Mouse (Mus musculus): ENCODE data around the gene Tomm40. TPM values are rescaled to one million over a fixed set of nuclear protein-coding genes. Genes with fewer than 3 reads are reported as not detected.

Tomm40 gene
- total RNA-seq (2014; rRNA removed; ENCODE audit: low replicate concordance) (170 and 172 TPM in 2 replicates), polyA plus RNA-seq (2015; fragmentation: Nextera tagmentation; extraction: Ambion mirVana) (164 and 166 TPM in 2 replicates)

DNA sequence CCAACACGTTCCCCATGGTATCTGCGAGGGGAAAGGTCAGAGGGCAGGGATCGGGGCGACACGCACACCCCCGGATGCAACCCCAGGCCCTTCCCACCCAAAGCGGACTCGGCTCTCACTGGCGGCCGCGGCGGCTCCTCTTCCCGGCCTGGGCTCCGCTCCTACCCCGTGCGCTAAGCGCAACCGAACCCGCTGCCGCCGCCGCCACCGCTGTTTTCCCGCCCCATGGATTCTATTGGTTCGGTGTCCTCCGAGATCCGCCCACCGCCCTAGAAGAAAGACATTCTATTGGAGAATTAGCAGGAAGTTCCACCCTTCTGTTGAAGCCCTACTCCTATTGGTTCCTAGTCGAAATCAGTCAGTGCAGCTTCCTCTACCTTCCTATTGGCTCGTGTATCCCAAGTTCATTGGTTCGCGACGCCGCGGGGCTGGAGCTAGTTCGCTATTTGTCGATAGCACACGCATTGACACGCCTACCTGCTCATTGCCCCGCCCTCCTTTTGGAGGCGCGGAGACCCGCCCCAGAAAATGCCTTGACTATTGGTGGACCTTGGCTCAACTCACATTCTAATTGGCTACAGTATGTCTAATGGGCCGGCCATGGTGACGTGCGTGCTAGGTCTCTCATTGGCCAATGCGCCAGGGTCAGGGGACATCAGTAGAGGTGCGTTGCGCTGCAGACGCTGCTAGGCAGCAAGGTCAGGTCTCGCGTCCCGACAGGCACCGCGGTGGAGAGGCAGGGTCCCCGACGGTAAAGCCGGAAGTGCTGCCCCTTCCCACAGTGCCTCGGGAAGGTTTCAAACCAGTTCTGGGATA, at the start of gene Tomm40:
Gene Tomm40, minus strand, starts transcription at position 200 of the 816 bp plus-strand sequence.
- H3K4me1 ChIP-seq (ENCODE audit: control insufficient read depth, insufficient read depth), result peaks cover 8% of the 10 kb centered on the region; the same call in 1 of the 2 replicates
- under 1% methylated on average over 59 of the region's 59 CpGs for WGBS
- H3K36me3 ChIP-seq (replicated peaks; ENCODE audit: control insufficient read depth, insufficient read depth, low read length), result peaks cover 40% of the 10 kb centered on the region

DNA sequence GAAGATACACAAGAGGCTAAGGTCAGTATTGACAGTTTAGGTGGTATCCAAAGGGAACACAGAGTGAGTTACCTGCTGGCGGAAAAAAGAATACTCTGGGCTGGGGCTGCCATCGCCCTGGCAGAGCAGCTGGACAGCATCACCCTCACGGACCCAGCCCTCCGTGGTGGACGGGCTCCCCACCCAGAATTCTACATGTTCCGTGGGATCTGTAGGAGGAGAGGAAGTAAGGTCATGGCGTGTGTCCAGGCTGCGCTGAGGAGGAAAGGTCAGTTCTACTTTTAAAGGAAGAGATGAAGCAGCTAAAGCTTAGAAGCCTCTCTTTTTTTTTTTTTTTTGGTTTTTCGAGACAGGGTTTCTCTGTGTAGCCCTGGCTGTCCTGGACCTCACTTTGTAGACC, 49.3 kb upstream of the Tomm40 start:
- Histone ChIP-seq H3K4me1 (ENCODE audit: control insufficient read depth, insufficient read depth) (peaks cover 37% of the 10 kb centered on the region), H3K36me3 (replicated peaks; ENCODE audit: control insufficient read depth, insufficient read depth, low read length) (peaks cover 60% of the 10 kb centered on the region), H3K9ac (replicated peaks; ENCODE audit: low read depth, low read length) (no peak overlapping the region), H3K9me3 (replicated peaks; ENCODE audit: control insufficient read depth, low read length) (no peaks in the 10 kb centered on the region), H3K27ac (ENCODE audit: low read depth) (no peak overlapping the region), H3K4me3 (ENCODE audit: low read depth, low read length) (no peak overlapping the region), H3K4me2 (ENCODE audit: low read depth, low read length) (no peak overlapping the region), H3K27me3 (ENCODE audit: control insufficient read depth, insufficient read depth, low read length) (no peaks in the 10 kb centered on the region)
- 80% methylated on average over 9 of the region's 9 CpGs for WGBS
- TF ChIP-seq CTCF (IDR thresholded peaks at IDR 0.05; ENCODE audit: low read depth) (no peak), EP300 (IDR thresholded peaks at IDR 0.05; ENCODE audit: low read depth) (no peak)
- ATAC-seq (ENCODE audit: insufficient read depth, low read depth) (no peak), DNase-seq (ENCODE audit: low spot score) (no peak)

More for the DNA sequence above, at the start of gene Tomm40:
- Histone ChIP-seq H3K27me3 (ENCODE audit: control insufficient read depth, insufficient read depth, low read length) (no peaks in the 10 kb centered on the region), H3K9me3 (replicated peaks; ENCODE audit: control insufficient read depth, low read length) (0 out of 2 replicates have a peak, but pooled peaks cover under 1% of the 10 kb centered on the region), H3K4me3 (ENCODE audit: low read depth, low read length) (peak within 1 kb of the TSS; percentile 74), H3K4me2 (ENCODE audit: low read depth, low read length) (peak within 1 kb of the TSS; percentile 88), H3K9ac (replicated peaks; ENCODE audit: low read depth, low read length) (peak within 1 kb of the TSS; percentile 87), H3K27ac (ENCODE audit: low read depth) (peak within 1 kb of the TSS; percentile 86)
- DNase-seq (ENCODE audit: low spot score) (peak; percentile 100), ATAC-seq (ENCODE audit: insufficient read depth, low read depth) (peak; percentile 96)
- no peak for TF ChIP-seq CTCF (IDR thresholded peaks at IDR 0.05; ENCODE audit: low read depth)
- no peak for TF ChIP-seq EP300 (IDR thresholded peaks at IDR 0.05; ENCODE audit: low read depth)

DNA sequence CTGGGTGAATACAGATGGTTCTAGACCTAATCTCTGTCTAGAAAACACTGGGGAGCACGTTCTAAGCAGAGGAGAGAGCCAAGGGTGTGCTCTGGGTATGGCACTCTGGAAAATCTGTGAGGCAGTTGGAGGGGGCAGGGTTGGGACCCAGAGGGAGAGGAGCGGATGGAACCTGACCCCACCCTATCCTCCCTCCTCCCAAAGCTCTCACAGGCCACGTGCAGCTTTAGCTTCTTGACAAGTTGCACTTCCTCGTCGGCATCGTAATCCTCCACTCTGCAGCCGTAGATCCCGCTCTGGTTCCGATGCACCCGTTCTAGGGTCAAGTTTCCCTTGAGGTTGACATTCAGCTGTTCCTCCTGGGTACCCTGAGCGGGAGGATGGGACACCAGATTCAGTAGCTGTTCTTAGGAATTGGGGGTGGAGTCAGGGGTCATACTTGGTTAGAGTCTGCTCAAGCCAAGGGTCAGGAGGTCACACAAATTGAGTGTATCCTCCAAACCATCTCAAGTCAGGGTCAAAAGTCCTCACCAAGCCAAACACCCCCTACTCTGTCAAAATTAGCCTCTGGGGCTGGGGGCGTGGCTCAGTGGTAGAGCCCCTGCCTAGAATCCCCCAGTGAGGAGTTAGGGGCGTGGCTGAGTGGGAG, 48.7 kb upstream of the Tomm40 start:
- Histone ChIP-seq H3K4me2 (ENCODE audit: low read depth, low read length) (no peak overlapping the region), H3K9me3 (replicated peaks; ENCODE audit: control insufficient read depth, low read length) (no peaks in the 10 kb centered on the region), H3K4me1 (ENCODE audit: control insufficient read depth, insufficient read depth) (peaks cover 37% of the 10 kb centered on the region), H3K4me3 (ENCODE audit: low read depth, low read length) (no peak overlapping the region), H3K27ac (ENCODE audit: low read depth) (no peak overlapping the region), H3K9ac (replicated peaks; ENCODE audit: low read depth, low read length) (no peak overlapping the region), H3K27me3 (ENCODE audit: control insufficient read depth, insufficient read depth, low read length) (no peaks in the 10 kb centered on the region), H3K36me3 (replicated peaks; ENCODE audit: control insufficient read depth, insufficient read depth, low read length) (peaks cover 63% of the 10 kb centered on the region)
- 64% methylated on average over 13 of the region's 13 CpGs for WGBS
- TF ChIP-seq EP300 (IDR thresholded peaks at IDR 0.05; ENCODE audit: low read depth) (no peak), CTCF (IDR thresholded peaks at IDR 0.05; ENCODE audit: low read depth) (no peak)
- ATAC-seq (ENCODE audit: insufficient read depth, low read depth) (no peak), DNase-seq (ENCODE audit: low spot score) (no peak)

DNA sequence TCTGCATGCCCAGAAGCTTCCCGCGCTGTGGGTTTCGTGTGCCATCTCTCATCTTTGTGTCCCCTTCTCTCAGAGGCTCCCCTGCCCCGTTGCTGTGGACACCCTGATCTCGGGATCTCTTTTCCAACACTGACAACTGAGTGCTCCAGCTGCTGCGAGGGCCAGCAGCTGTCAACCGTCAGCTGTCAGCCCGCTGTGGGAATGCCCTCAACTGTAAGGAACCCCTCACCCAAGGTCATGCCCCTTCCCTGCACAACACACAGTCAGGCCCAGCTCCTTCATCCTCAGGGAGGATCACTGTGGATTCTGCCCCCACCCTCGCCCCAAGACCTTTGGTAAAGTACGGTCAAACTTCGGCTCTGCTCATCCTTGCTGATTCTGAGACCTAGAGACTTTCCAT, 47.0 kb upstream of the Tomm40 start:
- no peak; the same call in 1 of the 2 replicates for ATAC-seq (ENCODE audit: insufficient read depth, low read depth)
- no peak overlapping the region for H3K4me2 ChIP-seq (ENCODE audit: low read depth, low read length)
- 38% methylated on average over 11 of the region's 11 CpGs for WGBS
- H3K9ac ChIP-seq (replicated peaks; ENCODE audit: low read depth, low read length), result no peak overlapping the region
- TF ChIP-seq CTCF (IDR thresholded peaks at IDR 0.05; ENCODE audit: low read depth) (no peak), EP300 (IDR thresholded peaks at IDR 0.05; ENCODE audit: low read depth) (no peak)
- no peaks in the 10 kb centered on the region for H3K27me3 ChIP-seq (ENCODE audit: control insufficient read depth, insufficient read depth, low read length)
- H3K36me3 ChIP-seq (replicated peaks; ENCODE audit: control insufficient read depth, insufficient read depth, low read length), result peaks cover 73% of the 10 kb centered on the region
- H3K27ac ChIP-seq (ENCODE audit: low read depth), result peak overlapping the region; percentile 51
- no peak overlapping the region for H3K4me3 ChIP-seq (ENCODE audit: low read depth, low read length)
- H3K9me3 ChIP-seq (replicated peaks; ENCODE audit: control insufficient read depth, low read length), result no peaks in the 10 kb centered on the region
- peaks cover 23% of the 10 kb centered on the region for H3K4me1 ChIP-seq (ENCODE audit: control insufficient read depth, insufficient read depth)
- no peak for DNase-seq (ENCODE audit: low spot score)

DNA sequence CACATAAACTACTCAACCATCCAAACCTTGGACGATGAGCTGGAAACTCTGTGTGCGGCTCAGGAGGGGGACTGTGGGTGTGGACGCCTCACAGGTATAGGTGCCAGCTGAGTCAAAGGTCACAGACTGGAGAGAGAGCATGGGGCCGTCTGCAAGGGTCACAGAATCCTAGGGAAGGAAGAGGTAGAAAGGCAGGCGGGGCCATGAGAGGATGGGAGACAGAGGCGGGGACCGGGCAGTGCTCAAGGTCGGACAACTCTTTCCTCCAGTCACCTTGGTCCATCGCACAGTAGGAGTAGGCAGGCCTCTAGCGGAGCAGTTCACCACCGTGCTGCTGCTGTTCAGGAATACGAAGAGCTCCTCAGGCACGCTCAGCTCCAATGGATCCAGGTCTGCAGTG, 44.8 kb upstream of the Tomm40 start:
- Histone ChIP-seq H3K4me2 (ENCODE audit: low read depth, low read length) (no peak overlapping the region), H3K9ac (replicated peaks; ENCODE audit: low read depth, low read length) (no peak overlapping the region), H3K4me3 (ENCODE audit: low read depth, low read length) (no peak overlapping the region), H3K27me3 (ENCODE audit: control insufficient read depth, insufficient read depth, low read length) (no peaks in the 10 kb centered on the region), H3K27ac (ENCODE audit: low read depth) (peak overlapping the region; percentile 85), H3K9me3 (replicated peaks; ENCODE audit: control insufficient read depth, low read length) (no peaks in the 10 kb centered on the region), H3K4me1 (ENCODE audit: control insufficient read depth, insufficient read depth) (peaks cover 45% of the 10 kb centered on the region), H3K36me3 (replicated peaks; ENCODE audit: control insufficient read depth, insufficient read depth, low read length) (peaks cover 56% of the 10 kb centered on the region)
- ATAC-seq (ENCODE audit: insufficient read depth, low read depth) (peak; percentile 5; the same call in 1 of the 2 replicates), DNase-seq (ENCODE audit: low spot score) (no peak)
- no peak for TF ChIP-seq CTCF (IDR thresholded peaks at IDR 0.05; ENCODE audit: low read depth)
- no peak for TF ChIP-seq EP300 (IDR thresholded peaks at IDR 0.05; ENCODE audit: low read depth)
- 51% methylated on average over 13 of the region's 13 CpGs for WGBS
